8 mouse cellular contexts compared by ENCODE assay signal in the genomic region with DNA sequence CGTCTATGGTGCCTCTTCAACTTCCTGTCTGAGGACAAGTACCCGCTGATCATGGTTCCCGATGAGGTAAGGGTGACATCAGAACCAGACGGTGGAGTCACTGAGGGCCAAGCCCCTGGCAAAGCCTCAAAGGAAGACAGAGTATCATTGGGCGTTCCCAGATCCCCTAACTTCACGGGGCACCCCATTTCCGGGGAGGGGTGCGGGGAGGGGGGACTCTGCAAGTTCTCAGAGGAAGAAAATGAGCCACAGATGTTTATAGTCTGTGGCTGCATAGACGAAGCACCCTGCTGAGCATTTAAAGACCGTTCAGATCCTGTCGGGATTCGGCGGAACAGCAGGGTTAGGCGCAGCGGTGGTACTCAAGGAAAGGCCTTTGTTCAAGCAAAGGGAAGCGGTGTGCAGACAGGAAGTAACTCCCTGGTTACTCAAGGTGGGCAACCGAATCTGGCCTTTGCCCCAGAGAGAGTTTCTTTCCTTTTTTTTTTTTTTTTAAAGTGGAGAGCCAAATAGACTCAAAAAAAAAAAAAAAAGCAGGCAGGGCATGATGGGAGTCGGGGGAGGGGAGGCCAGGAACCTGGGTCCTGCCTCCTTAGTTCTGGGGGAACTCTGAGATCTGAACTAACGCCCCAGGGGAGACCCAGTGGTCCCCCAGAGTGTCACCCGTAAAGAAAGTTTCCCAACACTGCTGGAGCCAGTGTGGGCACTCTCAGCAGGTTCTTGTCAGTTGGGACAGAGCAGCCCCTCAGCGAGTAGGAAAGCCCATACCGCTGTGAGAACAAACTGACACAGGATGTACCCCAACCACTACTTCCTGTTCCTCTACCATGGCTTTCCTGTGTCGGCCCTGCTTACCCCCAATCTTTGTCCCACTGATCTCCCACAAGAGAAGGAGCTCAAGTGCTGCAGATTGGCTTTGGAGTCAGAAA. TPM values are rescaled to one million over a fixed set of nuclear protein-coding genes. Genes with fewer than 3 reads are reported as not detected.
A peak's percentile ranks its signal among the peaks of the same experiment; 100 is the strongest.
DNase-seq lines count a peak whose midpoint lies in the region; ATAC-seq lines count a peak whose summit lies in the region.

No protein-coding gene starts in this region.

- intact Hi-C loops in heart, postnatal 25 days (cut with DNase I): no loop called here

- H3K27ac ChIP-seq in macrophage: peak overlapping the region; percentile 14
- peak overlapping the region; percentile 23; the same call in 1 of the 2 replicates for H3K27ac ChIP-seq in stomach, embryonic 16.5 days (ENCODE audit: low read length)

- no peaks in the 10 kb centered on the region for H3K27me3 ChIP-seq in stomach, embryonic 16.5 days (ENCODE audit: control insufficient read depth, insufficient read depth, low read length)

- peak overlapping the region; percentile 27; the same call in 1 of the 2 replicates for H3K9ac ChIP-seq in stomach, embryonic 16.5 days (ENCODE audit: low read length)

- peak overlapping the region; percentile 25 for H3K4me2 ChIP-seq in stomach, embryonic 16.5 days (ENCODE audit: low read depth, low read length)

- WGBS in macrophage (ENCODE audit: missing documents): 5% methylated on average over 22 of the region's 23 CpGs
- 26% methylated on average over 23 of the region's 23 CpGs for WGBS in stomach, embryonic 16.5 days

- peaks cover 13% of the 10 kb centered on the region; the same call in 1 of the 2 replicates for H3K36me3 ChIP-seq in macrophage (ENCODE audit: inconsistent target)
- no peaks in the 10 kb centered on the region for H3K36me3 ChIP-seq in stomach, embryonic 16.5 days (ENCODE audit: control insufficient read depth, insufficient read depth, low read length)

- no peak overlapping the region for H3K4me3 ChIP-seq in macrophage (ENCODE audit: inconsistent target)
- H3K4me3 ChIP-seq in stomach, embryonic 16.5 days (replicated peaks; ENCODE audit: low read length): no peak overlapping the region

- peaks cover 14% of the 10 kb centered on the region for H3K79me2 ChIP-seq in macrophage (ENCODE audit: inconsistent target)

- peak; percentile 74 to 77 for ATAC-seq in hematopoietic stem cell, adult 5-6 weeks (replicated peaks in 1 of 2; ENCODE audit: insufficient read depth in 1 of 2, low FRiP score in 2 of 2, low TSS enrichment in 1 of 2, low read depth in 1 of 2, poor library complexity in 2 of 2, severe bottlenecking in 2 of 2)
- 0 out of 2 replicates have a peak, but pooled peaks have one; percentile 14 for ATAC-seq in stomach, embryonic 16.5 days (ENCODE audit: insufficient read depth, low FRiP score)

- DNase-seq in heart, adult 11 months: peak; percentile 95
- DNase-seq in heart, postnatal 25 days (ENCODE audit: low spot score): no peak
- DNase-seq in T-cell, adult 2 months (ENCODE audit: low spot score): peak; percentile 95
- no peak for DNase-seq in frontal cortex, postnatal 36 days (ENCODE audit: low spot score in 2 of 2)
- no peak for DNase-seq in adrenal gland, postnatal 10 days

- peaks cover 8% of the 10 kb centered on the region; the same call in 1 of the 2 replicates for H3K4me1 ChIP-seq in stomach, embryonic 16.5 days (ENCODE audit: control insufficient read depth, insufficient read depth, low read length)

- no peaks in the 10 kb centered on the region for H3K9me3 ChIP-seq in stomach, embryonic 16.5 days (replicated peaks; ENCODE audit: control insufficient read depth, low read length)

RNA-seq across cellular contexts. Expression of a gene that starts 10.4 kb away (rescaled TPM):
- 1 to 10 TPM; 2.4 to 2.8 TPM for total RNA-seq in heart, postnatal 25 days (2021)
- total RNA-seq in hematopoietic stem cell, adult 5-6 weeks (2017): 113 and 137 TPM in 2 replicates
- 10 to 100 TPM in 20 of 26 experiments, 1 to 10 TPM in 6; 4.6 to 41.8 (median 24.5) TPM for total RNA-seq in macrophage (2018; cell fraction: chromatin; rRNA removed)
- total RNA-seq in macrophage (2018; cell fraction: cytosol; rRNA removed): 10 to 100 TPM; 12.0 to 36.5 (median 30.1) TPM
- total RNA-seq in macrophage (2018; cell fraction: nucleus; rRNA removed): 10 to 100 TPM in 24 of 26 experiments, 1 to 10 TPM in 2; 6.1 to 35.2 (median 23.3) TPM
- 20.9 to 30.3 TPM (median 27.3 TPM) in 3 replicates for polyA plus RNA-seq in macrophage (2018)
- 8.5 and 8.8 TPM in 2 replicates for polyA plus RNA-seq in stomach, embryonic 16.5 days (2015; fragmentation: Nextera tagmentation; extraction: Ambion mirVana)
- total RNA-seq in adrenal gland, postnatal 10 days (2021): 1 to 10 TPM; 4.7 to 6.7 TPM

RNA-seq across cellular contexts. Expression of a gene that starts 14.5 kb away (rescaled TPM):
- total RNA-seq in heart, postnatal 25 days (2021): 10 to 100 TPM; 40.4 to 40.6 TPM
- 2.2 and 3.8 TPM in 2 replicates for total RNA-seq in hematopoietic stem cell, adult 5-6 weeks (2017)
- 10 to 100 TPM; 12.0 to 77.1 (median 35.8) TPM for total RNA-seq in macrophage (2018; cell fraction: chromatin; rRNA removed)
- total RNA-seq in macrophage (2018; cell fraction: cytosol; rRNA removed): 10 to 100 TPM; 14.4 to 32.5 (median 20.6) TPM
- 10 to 100 TPM; 16.5 to 68.6 (median 26.6) TPM for total RNA-seq in macrophage (2018; cell fraction: nucleus; rRNA removed)
- polyA plus RNA-seq in macrophage (2018): 10.6 to 23.1 TPM (median 20.3 TPM) in 3 replicates
- 2.8 and 3.0 TPM in 2 replicates for polyA plus RNA-seq in stomach, embryonic 16.5 days (2015; fragmentation: Nextera tagmentation; extraction: Ambion mirVana)
- 10 to 100 TPM; 29.8 to 30.2 TPM for total RNA-seq in adrenal gland, postnatal 10 days (2021)

RNA-seq across cellular contexts. Expression of a gene that starts 41.1 kb away (rescaled TPM):
- 10 to 100 TPM; 11.5 to 12.4 TPM for total RNA-seq in heart, postnatal 25 days (2021)
- 12.9 and 26.0 TPM in 2 replicates for total RNA-seq in hematopoietic stem cell, adult 5-6 weeks (2017)
- 10 to 100 TPM; 22.5 to 60.9 (median 33.4) TPM for total RNA-seq in macrophage (2018; cell fraction: chromatin; rRNA removed)
- 10 to 100 TPM in 2 of 26 experiments, 1 to 10 TPM in 24; 4.3 to 10.7 (median 7.5) TPM for total RNA-seq in macrophage (2018; cell fraction: cytosol; rRNA removed)
- total RNA-seq in macrophage (2018; cell fraction: nucleus; rRNA removed): 10 to 100 TPM in 25 of 26 experiments, 1 to 10 TPM in 1; 9.6 to 56.5 (median 24.2) TPM
- polyA plus RNA-seq in macrophage (2018): 7.5 to 11.9 TPM (median 11.7 TPM) in 3 replicates
- polyA plus RNA-seq in stomach, embryonic 16.5 days (2015; fragmentation: Nextera tagmentation; extraction: Ambion mirVana): 26.0 and 27.5 TPM in 2 replicates
- 10 to 100 TPM; 31.3 to 39.3 TPM for total RNA-seq in adrenal gland, postnatal 10 days (2021)

Comparison
In these comparisons a context has a peak if more than half of its experiments do, and no peak if none do; other contexts are left out.
1. DNase-seq: peak in heart, adult 11 months (single experiment) and T-cell, adult 2 months (single experiment); none in heart, postnatal 25 days (single experiment), frontal cortex, postnatal 36 days (0 of 2) and adrenal gland, postnatal 10 days (single experiment).
2. RNA of a gene that starts 10.4 kb away (total RNA-seq): 113 to 137 TPM in hematopoietic stem cell, adult 5-6 weeks; 4.7 to 6.7 TPM in adrenal gland, postnatal 10 days and 2.4 to 2.8 TPM in heart, postnatal 25 days; every median in the first group is over 10 times any median in the second.